Mouse (Mus musculus): ENCODE results near the gene Dab1. TPM values are rescaled to one million over a fixed set of nuclear protein-coding genes. Genes with fewer than 3 reads are reported as not detected.

The Dab1 gene
- polyA plus RNA-seq, 1 experiment from 2014 or later, result 0.30 TPM

- H3K4me3 ChIP-seq (replicated peaks), result no peak overlapping the region
- DNase-seq (no peak), ATAC-seq (ENCODE audit: low read depth) (no peak)
- H3K4me1 ChIP-seq (replicated peaks), result no peaks in the 10 kb centered on the region
- H3K27ac ChIP-seq, result no peak overlapping the region
- no peaks in the 10 kb centered on the region for H3K27me3 ChIP-seq
- no peaks in the 10 kb centered on the region for H3K36me3 ChIP-seq
- 74% methylated on average over 1 of the region's 1 CpGs for WGBS (ENCODE audit: insufficient replicate concordance)
- no peak overlapping the region for H3K4me2 ChIP-seq
- no peaks in the 10 kb centered on the region for H3K9me3 ChIP-seq (replicated peaks)
- no peak overlapping the region for H3K9ac ChIP-seq
Observed at GRCm38 (mm10) chr4:104275260-104275659, 656.1 kb downstream of the Dab1 start.

- 70% methylated on average over 7 of the region's 7 CpGs for WGBS (ENCODE audit: insufficient replicate concordance)
- DNase-seq (no peak), ATAC-seq (ENCODE audit: low read depth) (no peak)
- no peak overlapping the region for H3K4me2 ChIP-seq
- no peak overlapping the region for H3K27ac ChIP-seq
- no peak overlapping the region for H3K4me3 ChIP-seq (replicated peaks)
- no peaks in the 10 kb centered on the region for H3K4me1 ChIP-seq (replicated peaks)
- no peaks in the 10 kb centered on the region for H3K36me3 ChIP-seq
- H3K27me3 ChIP-seq, result no peaks in the 10 kb centered on the region
- H3K9ac ChIP-seq, result no peak overlapping the region
- H3K9me3 ChIP-seq (replicated peaks), result no peaks in the 10 kb centered on the region
Observed at GRCm38 (mm10) chr4:104276916-104277315, 657.8 kb downstream of the Dab1 start.

GRCm38 (mm10) chr4:104281518-104281917 lies 662.4 kb downstream of the Dab1 start:
- no peaks in the 10 kb centered on the region for H3K36me3 ChIP-seq
- H3K9me3 ChIP-seq (replicated peaks), result no peaks in the 10 kb centered on the region
- H3K27me3 ChIP-seq, result no peaks in the 10 kb centered on the region
- WGBS (ENCODE audit: insufficient replicate concordance), result 47% methylated on average over 3 of the region's 3 CpGs
- no peaks in the 10 kb centered on the region for H3K4me1 ChIP-seq (replicated peaks)
- no peak for DNase-seq
- H3K27ac ChIP-seq, result no peak overlapping the region
- no peak overlapping the region for H3K9ac ChIP-seq
- H3K4me2 ChIP-seq, result no peak overlapping the region
- ATAC-seq (ENCODE audit: low read depth), result no peak
- no peak overlapping the region for H3K4me3 ChIP-seq (replicated peaks)

GRCm38 (mm10) chr4:104283906-104284305 lies 664.7 kb downstream of the Dab1 start:
- WGBS (ENCODE audit: insufficient replicate concordance), result 71% methylated on average over 6 of the region's 6 CpGs
- Histone ChIP-seq H3K27ac (no peak overlapping the region), H3K36me3 (no peaks in the 10 kb centered on the region), H3K9me3 (replicated peaks) (no peaks in the 10 kb centered on the region), H3K9ac (no peak overlapping the region), H3K4me2 (no peak overlapping the region), H3K4me1 (replicated peaks) (no peaks in the 10 kb centered on the region), H3K4me3 (replicated peaks) (no peak overlapping the region), H3K27me3 (no peaks in the 10 kb centered on the region)
- ATAC-seq (ENCODE audit: low read depth), result no peak
- DNase-seq, result no peak

GRCm38 (mm10) chr4:104288401-104288800 lies 669.2 kb downstream of the Dab1 start:
- H3K27me3 ChIP-seq, result no peaks in the 10 kb centered on the region
- no peak overlapping the region for H3K4me2 ChIP-seq
- H3K4me1 ChIP-seq (replicated peaks), result no peaks in the 10 kb centered on the region
- no peak overlapping the region for H3K4me3 ChIP-seq (replicated peaks)
- no peaks in the 10 kb centered on the region for H3K36me3 ChIP-seq
- no peaks in the 10 kb centered on the region for H3K9me3 ChIP-seq (replicated peaks)
- 57% methylated on average over 3 of the region's 3 CpGs for WGBS (ENCODE audit: insufficient replicate concordance)
- no peak overlapping the region for H3K9ac ChIP-seq
- DNase-seq, result no peak
- no peak for ATAC-seq (ENCODE audit: low read depth)
- H3K27ac ChIP-seq, result no peak overlapping the region

- Histone ChIP-seq H3K9me3 (replicated peaks) (no peaks in the 10 kb centered on the region), H3K27me3 (no peaks in the 10 kb centered on the region), H3K36me3 (no peaks in the 10 kb centered on the region), H3K4me1 (replicated peaks) (no peaks in the 10 kb centered on the region), H3K27ac (no peak overlapping the region), H3K4me2 (no peak overlapping the region), H3K9ac (no peak overlapping the region), H3K4me3 (replicated peaks) (no peak overlapping the region)
- 62% methylated on average over 3 of the region's 3 CpGs for WGBS (ENCODE audit: insufficient replicate concordance)
- DNase-seq (no peak), ATAC-seq (ENCODE audit: low read depth) (no peak)
Observed at GRCm38 (mm10) chr4:104301764-104302163, 682.6 kb downstream of the Dab1 start.

GRCm38 (mm10) chr4:104302996-104303652 lies 684.0 kb downstream of the Dab1 start:
- ATAC-seq (ENCODE audit: low read depth), result no peak
- no peak for DNase-seq

GRCm38 (mm10) chr4:104307781-104308180 lies 688.6 kb downstream of the Dab1 start:
- H3K27me3 ChIP-seq, result no peaks in the 10 kb centered on the region
- DNase-seq (no peak), ATAC-seq (ENCODE audit: low read depth) (no peak)
- H3K4me1 ChIP-seq (replicated peaks), result no peaks in the 10 kb centered on the region
- no peaks in the 10 kb centered on the region for H3K9me3 ChIP-seq (replicated peaks)
- H3K36me3 ChIP-seq, result no peaks in the 10 kb centered on the region
- H3K4me3 ChIP-seq (replicated peaks), result no peak overlapping the region
- H3K9ac ChIP-seq, result no peak overlapping the region
- H3K27ac ChIP-seq, result no peak overlapping the region
- no peak overlapping the region for H3K4me2 ChIP-seq
- WGBS (ENCODE audit: insufficient replicate concordance), result 39% methylated on average over 2 of the region's 2 CpGs

More at GRCm38 (mm10) chr4:104302996-104303652, 684.0 kb downstream of the Dab1 start:
- Histone ChIP-seq H3K4me2 (no peak overlapping the region), H3K4me1 (replicated peaks) (no peaks in the 10 kb centered on the region), H3K36me3 (no peaks in the 10 kb centered on the region), H3K4me3 (replicated peaks) (no peak overlapping the region), H3K9me3 (replicated peaks) (no peaks in the 10 kb centered on the region), H3K9ac (no peak overlapping the region), H3K27me3 (no peaks in the 10 kb centered on the region), H3K27ac (no peak overlapping the region)
- WGBS (ENCODE audit: insufficient replicate concordance), result 65% methylated on average over 10 of the region's 10 CpGs

- WGBS (ENCODE audit: insufficient replicate concordance), result 66% methylated on average over 5 of the region's 5 CpGs
- DNase-seq, result no peak
- no peak overlapping the region for H3K4me2 ChIP-seq
- H3K4me3 ChIP-seq (replicated peaks), result no peak overlapping the region
- H3K9me3 ChIP-seq (replicated peaks), result no peaks in the 10 kb centered on the region
- no peak overlapping the region for H3K9ac ChIP-seq
- H3K4me1 ChIP-seq (replicated peaks), result no peaks in the 10 kb centered on the region
- no peaks in the 10 kb centered on the region for H3K27me3 ChIP-seq
- H3K27ac ChIP-seq, result no peak overlapping the region
- ATAC-seq (ENCODE audit: low read depth), result no peak
- H3K36me3 ChIP-seq, result no peaks in the 10 kb centered on the region
Observed at GRCm38 (mm10) chr4:104326221-104326620, 707.1 kb downstream of the Dab1 start.

GRCm38 (mm10) chr4:104331896-104332295 lies 712.7 kb downstream of the Dab1 start:
- DNase-seq, result no peak
- Histone ChIP-seq H3K9me3 (replicated peaks) (no peaks in the 10 kb centered on the region), H3K36me3 (no peaks in the 10 kb centered on the region), H3K27ac (no peak overlapping the region), H3K4me2 (no peak overlapping the region), H3K27me3 (no peaks in the 10 kb centered on the region), H3K4me1 (replicated peaks) (no peaks in the 10 kb centered on the region), H3K9ac (no peak overlapping the region), H3K4me3 (replicated peaks) (no peak overlapping the region)
- 43% methylated on average over 6 of the region's 6 CpGs for WGBS (ENCODE audit: insufficient replicate concordance)
- ATAC-seq (ENCODE audit: low read depth), result no peak

- no peak overlapping the region for H3K9ac ChIP-seq
- ATAC-seq (ENCODE audit: low read depth), result no peak
- no peak for DNase-seq
- no peaks in the 10 kb centered on the region for H3K9me3 ChIP-seq (replicated peaks)
- no peak overlapping the region for H3K4me2 ChIP-seq
- H3K27ac ChIP-seq, result no peak overlapping the region
- WGBS (ENCODE audit: insufficient replicate concordance), result 36% methylated on average over 3 of the region's 3 CpGs
- no peaks in the 10 kb centered on the region for H3K36me3 ChIP-seq
- H3K27me3 ChIP-seq, result no peaks in the 10 kb centered on the region
- no peaks in the 10 kb centered on the region for H3K4me1 ChIP-seq (replicated peaks)
- H3K4me3 ChIP-seq (replicated peaks), result no peak overlapping the region
Observed at GRCm38 (mm10) chr4:104332399-104332798, 713.2 kb downstream of the Dab1 start.

- Histone ChIP-seq H3K4me3 (replicated peaks) (no peak overlapping the region), H3K27ac (no peak overlapping the region), H3K9ac (no peak overlapping the region), H3K4me2 (no peak overlapping the region), H3K27me3 (no peaks in the 10 kb centered on the region), H3K36me3 (no peaks in the 10 kb centered on the region), H3K9me3 (replicated peaks) (no peaks in the 10 kb centered on the region), H3K4me1 (replicated peaks) (no peaks in the 10 kb centered on the region)
- DNase-seq (no peak), ATAC-seq (ENCODE audit: low read depth) (no peak)
- 66% methylated on average over 10 of the region's 10 CpGs for WGBS (ENCODE audit: insufficient replicate concordance)
Observed at GRCm38 (mm10) chr4:104337279-104337678, 718.1 kb downstream of the Dab1 start.

Data from liver, embryonic 13.5 days (tissue).